Mouse (Mus musculus): Measurements from ENCODE around the gene Ace3. TPM values are rescaled to one million over a fixed set of nuclear protein-coding genes. Genes with fewer than 3 reads are reported as not detected.
A peak's percentile ranks its signal among the peaks of the same experiment; 100 is the strongest.
"Not testable (repeated sequence)": the region's sequence is repeated elsewhere in the genome, so short reads cannot be mapped to it uniquely, and the experiment has no call there.

The Ace3 gene
- polyA plus RNA-seq, 1 experiment from 2014 or later: not detected

DNA sequence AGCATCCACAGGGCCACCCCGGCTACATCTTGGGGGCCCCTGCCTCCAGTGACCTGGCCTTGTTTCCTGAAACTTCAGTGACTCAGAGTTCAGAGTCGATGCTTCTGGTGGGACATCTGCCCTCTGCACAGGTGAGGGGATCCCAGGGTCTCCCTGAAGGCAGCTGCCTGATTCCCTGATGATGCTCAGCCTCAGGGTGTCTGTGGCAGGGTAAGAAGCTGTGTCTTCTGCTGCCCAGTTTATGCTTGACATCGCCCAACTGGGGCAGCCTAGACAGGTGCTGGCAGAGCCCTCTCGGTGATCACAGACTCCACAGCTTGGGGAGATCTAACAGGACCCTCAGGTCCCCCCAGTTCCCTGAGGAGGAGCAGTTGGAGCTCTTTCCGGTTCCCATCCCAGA is 33.1 kb downstream of the Ace3 start:
- no peak overlapping the region for H3K9ac ChIP-seq (ENCODE audit: low read depth, low read length)
- 86% methylated on average over 5 of the region's 5 CpGs for WGBS
- H3K4me1 ChIP-seq (replicated peaks; ENCODE audit: insufficient read depth, low read length): no peaks in the 10 kb centered on the region
- no peaks in the 10 kb centered on the region; the same call in 1 of the 2 replicates for H3K36me3 ChIP-seq (ENCODE audit: insufficient read depth, low read length)
- ATAC-seq (replicated peaks; ENCODE audit: low FRiP score, low read depth) (no peak), DNase-seq (ENCODE audit: low spot score) (no peak)
- no peak overlapping the region for H3K27ac ChIP-seq
- H3K4me3 ChIP-seq (replicated peaks; ENCODE audit: low read depth, low read length): no peak overlapping the region
- H3K4me2 ChIP-seq (ENCODE audit: low read length): no peak overlapping the region
- no peaks in the 10 kb centered on the region for H3K27me3 ChIP-seq (ENCODE audit: insufficient read depth, low read length)
- no peak for TF ChIP-seq CTCF (IDR thresholded peaks at IDR 0.05; ENCODE audit: low read depth)
- H3K9me3 ChIP-seq (replicated peaks; ENCODE audit: low read length): no peaks in the 10 kb centered on the region

DNA sequence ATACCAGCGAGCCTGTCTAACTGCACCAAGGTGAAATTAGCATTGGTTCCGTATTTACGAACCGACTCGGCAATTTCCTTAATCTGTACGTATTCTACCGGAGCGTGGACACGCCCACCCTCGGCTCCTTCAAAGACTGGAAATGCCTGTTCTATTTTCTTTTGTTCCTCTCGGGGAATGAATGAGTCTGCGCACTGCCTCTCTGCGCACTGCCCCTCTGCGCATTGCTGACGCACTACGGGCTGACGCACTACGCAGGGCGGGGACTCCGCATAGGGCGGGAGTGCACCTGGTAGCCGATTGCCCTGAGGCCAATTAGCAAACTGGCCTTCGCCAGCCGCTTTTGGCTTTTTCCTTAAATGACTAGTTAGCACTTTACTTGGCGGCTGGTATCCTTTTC is 37.6 kb downstream of the Ace3 start:
- Histone ChIP-seq H3K4me2 (ENCODE audit: low read length) (0 out of 2 replicates have a peak overlapping the region, but pooled peaks have one; percentile 30), H3K4me3 (replicated peaks; ENCODE audit: low read depth, low read length) (peak overlapping the region; percentile 31)
- H3K9me3 ChIP-seq (replicated peaks; ENCODE audit: low read length); ATAC-seq (replicated peaks; ENCODE audit: low FRiP score, low read depth); H3K9ac ChIP-seq (ENCODE audit: low read depth, low read length); H3K27me3 ChIP-seq (ENCODE audit: insufficient read depth, low read length); H3K27ac ChIP-seq; H3K4me1 ChIP-seq (replicated peaks; ENCODE audit: insufficient read depth, low read length); H3K36me3 ChIP-seq (ENCODE audit: insufficient read depth, low read length); DNase-seq (ENCODE audit: low spot score): not testable (repeated sequence)
- WGBS: 28% methylated on average over 5 of the region's 25 CpGs

DNA sequence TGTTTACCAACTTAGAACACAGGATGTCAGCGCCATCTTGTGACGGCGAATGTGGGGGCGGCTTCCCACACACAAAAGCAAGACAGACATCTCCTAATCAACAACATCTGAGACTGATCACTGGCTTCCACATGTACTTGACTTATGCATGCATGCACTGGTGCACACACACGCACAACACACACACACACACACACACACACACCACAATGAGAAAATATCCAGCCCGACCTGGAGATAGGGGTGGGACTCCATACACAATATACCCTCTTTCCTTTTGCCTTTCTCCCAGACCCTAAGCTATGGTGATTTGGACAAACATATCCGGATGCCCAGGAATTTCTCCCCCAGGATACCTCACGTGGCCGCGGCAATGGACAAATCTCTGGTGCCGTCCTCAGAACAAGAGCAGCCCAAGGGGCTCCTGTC is 39.0 kb downstream of the Ace3 start:
- peak; percentile 75 for DNase-seq (ENCODE audit: low spot score)
- peak; percentile 54 for ATAC-seq (replicated peaks; ENCODE audit: low FRiP score, low read depth)
- H3K27ac ChIP-seq: peak overlapping the region; percentile 89
- H3K4me1 ChIP-seq (replicated peaks; ENCODE audit: insufficient read depth, low read length): peaks cover 6% of the 10 kb centered on the region; the same call in 1 of the 2 replicates
- H3K9ac ChIP-seq (ENCODE audit: low read depth, low read length): peak overlapping the region; percentile 19; the same call in 1 of the 2 replicates
- H3K9me3 ChIP-seq (replicated peaks; ENCODE audit: low read length): no peaks in the 10 kb centered on the region
- H3K27me3 ChIP-seq (ENCODE audit: insufficient read depth, low read length): no peaks in the 10 kb centered on the region
- H3K36me3 ChIP-seq (ENCODE audit: insufficient read depth, low read length): no peaks in the 10 kb centered on the region
- H3K4me2 ChIP-seq (ENCODE audit: low read length): peak overlapping the region; percentile 43
- WGBS: 30% methylated on average over 11 of the region's 11 CpGs
- peak; percentile 28; the same call in 1 of the 2 replicates for TF ChIP-seq CTCF (IDR thresholded peaks at IDR 0.05; ENCODE audit: low read depth)
- H3K4me3 ChIP-seq (replicated peaks; ENCODE audit: low read depth, low read length): no peak overlapping the region

- Histone ChIP-seq H3K27me3 (ENCODE audit: insufficient read depth, low read length) (no peaks in the 10 kb centered on the region), H3K4me3 (replicated peaks; ENCODE audit: low read depth, low read length) (no peak overlapping the region), H3K4me2 (ENCODE audit: low read length) (no peak overlapping the region), H3K36me3 (ENCODE audit: insufficient read depth, low read length) (no peaks in the 10 kb centered on the region), H3K9me3 (replicated peaks; ENCODE audit: low read length) (no peaks in the 10 kb centered on the region), H3K4me1 (replicated peaks; ENCODE audit: insufficient read depth, low read length) (peaks cover 10% of the 10 kb centered on the region; the same call in 1 of the 2 replicates), H3K9ac (ENCODE audit: low read depth, low read length) (no peak overlapping the region), H3K27ac (no peak overlapping the region)
- 85% methylated on average over 9 of the region's 9 CpGs for WGBS
- DNase-seq (ENCODE audit: low spot score): no peak
- ATAC-seq (replicated peaks; ENCODE audit: low FRiP score, low read depth): no peak
- no peak for TF ChIP-seq CTCF (IDR thresholded peaks at IDR 0.05; ENCODE audit: low read depth)
Measured at GRCm38 (mm10) chr11:106034986-106035385, 40.5 kb downstream of the Ace3 start.

- Histone ChIP-seq H3K36me3 (ENCODE audit: insufficient read depth, low read length) (no peaks in the 10 kb centered on the region), H3K27me3 (ENCODE audit: insufficient read depth, low read length) (no peaks in the 10 kb centered on the region), H3K9me3 (replicated peaks; ENCODE audit: low read length) (no peaks in the 10 kb centered on the region), H3K4me3 (replicated peaks; ENCODE audit: low read depth, low read length) (peak within 1 kb of the TSS; percentile 93), H3K27ac (peak within 1 kb of the TSS; percentile 97), H3K4me1 (replicated peaks; ENCODE audit: insufficient read depth, low read length) (peaks cover 10% of the 10 kb centered on the region; the same call in 1 of the 2 replicates), H3K4me2 (ENCODE audit: low read length) (peak within 1 kb of the TSS; percentile 70), H3K9ac (ENCODE audit: low read depth, low read length) (peak within 1 kb of the TSS; percentile 89)
- ATAC-seq (replicated peaks; ENCODE audit: low FRiP score, low read depth): peak; percentile 97
- WGBS: under 1% methylated on average over 62 of the region's 66 CpGs
- no peak for TF ChIP-seq CTCF (IDR thresholded peaks at IDR 0.05; ENCODE audit: low read depth)
- DNase-seq (ENCODE audit: low spot score): peak; percentile 99
Measured at GRCm38 (mm10) chr11:106036548-106037417, 42.3 kb downstream of the Ace3 start, which contains the start of gene Dcaf7. Gene Dcaf7, plus strand, starts transcription at chr11:106036872.

- ATAC-seq (replicated peaks; ENCODE audit: low FRiP score, low read depth) (peak; percentile 11), DNase-seq (ENCODE audit: low spot score) (peak; percentile 94)
- 0% methylated on average over 13 of the region's 13 CpGs for WGBS
Measured at GRCm38 (mm10) chr11:106037418-106037751, 42.9 kb downstream of the Ace3 start.

More at GRCm38 (mm10) chr11:106037418-106037751, 42.9 kb downstream of the Ace3 start:
- H3K9me3 ChIP-seq (replicated peaks; ENCODE audit: low read length): no peaks in the 10 kb centered on the region
- H3K36me3 ChIP-seq (ENCODE audit: insufficient read depth, low read length): no peaks in the 10 kb centered on the region
- peak overlapping the region; percentile 89 for H3K9ac ChIP-seq (ENCODE audit: low read depth, low read length)
- peak overlapping the region; percentile 93 for H3K4me3 ChIP-seq (replicated peaks; ENCODE audit: low read depth, low read length)
- no peaks in the 10 kb centered on the region for H3K27me3 ChIP-seq (ENCODE audit: insufficient read depth, low read length)
- peak; percentile 25; the same call in 1 of the 2 replicates for TF ChIP-seq CTCF (IDR thresholded peaks at IDR 0.05; ENCODE audit: low read depth)
- H3K4me2 ChIP-seq (ENCODE audit: low read length): peak overlapping the region; percentile 66
- peaks cover 10% of the 10 kb centered on the region; the same call in 1 of the 2 replicates for H3K4me1 ChIP-seq (replicated peaks; ENCODE audit: insufficient read depth, low read length)
- H3K27ac ChIP-seq: peak overlapping the region; percentile 97

All from kidney, postnatal 0 days (tissue).